Mouse (Mus musculus): ENCODE results near the gene Slc7a11. TPM values are rescaled to one million over a fixed set of nuclear protein-coding genes. Genes with fewer than 3 reads are reported as not detected.

Gene Slc7a11
- polyA plus RNA-seq, 1 experiment from 2014 or later: 2.8 TPM

DNA sequence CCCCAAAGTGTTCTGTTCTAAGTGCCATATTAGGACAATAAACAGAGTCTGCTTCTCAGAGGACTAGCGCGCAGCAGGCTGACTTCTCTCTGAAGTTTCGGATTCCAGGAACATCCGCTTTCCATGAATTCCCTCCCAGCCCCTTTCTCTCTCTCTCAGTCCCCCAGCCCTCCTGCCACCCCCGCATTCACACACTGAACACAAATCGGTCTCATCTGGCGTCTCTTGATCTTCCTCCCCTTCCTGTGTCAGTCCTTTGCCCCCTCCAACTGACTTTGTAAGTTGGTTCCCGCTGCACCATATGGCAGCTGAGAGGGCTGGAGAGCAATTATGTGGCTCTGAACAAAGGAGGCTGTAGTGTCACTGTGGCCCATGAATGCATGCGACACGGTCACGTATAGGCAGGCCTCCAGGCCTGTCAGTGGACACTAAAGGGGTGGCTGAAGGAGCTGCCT is 577.3 kb downstream of the Slc7a11 start:
- Histone ChIP-seq H3K4me2 (ENCODE audit: low read length) (no peak overlapping the region; the same call in 1 of the 2 replicates), H3K27me3 (replicated peaks; ENCODE audit: control insufficient read depth, insufficient read depth, low read length) (no peaks in the 10 kb centered on the region), H3K4me3 (replicated peaks; ENCODE audit: low read length) (no peak overlapping the region), H3K9ac (replicated peaks; ENCODE audit: low read depth, low read length) (no peak overlapping the region), H3K36me3 (ENCODE audit: control insufficient read depth, insufficient read depth) (no peaks in the 10 kb centered on the region), H3K27ac (ENCODE audit: low read length) (no peak overlapping the region), H3K9me3 (ENCODE audit: control insufficient read depth, low read length) (no peaks in the 10 kb centered on the region), H3K4me1 (replicated peaks; ENCODE audit: control insufficient read depth, insufficient read depth, low read length) (peaks cover 15% of the 10 kb centered on the region)
- ATAC-seq: peak; percentile 69
- WGBS: 8% methylated on average over 11 of the region's 11 CpGs

DNA sequence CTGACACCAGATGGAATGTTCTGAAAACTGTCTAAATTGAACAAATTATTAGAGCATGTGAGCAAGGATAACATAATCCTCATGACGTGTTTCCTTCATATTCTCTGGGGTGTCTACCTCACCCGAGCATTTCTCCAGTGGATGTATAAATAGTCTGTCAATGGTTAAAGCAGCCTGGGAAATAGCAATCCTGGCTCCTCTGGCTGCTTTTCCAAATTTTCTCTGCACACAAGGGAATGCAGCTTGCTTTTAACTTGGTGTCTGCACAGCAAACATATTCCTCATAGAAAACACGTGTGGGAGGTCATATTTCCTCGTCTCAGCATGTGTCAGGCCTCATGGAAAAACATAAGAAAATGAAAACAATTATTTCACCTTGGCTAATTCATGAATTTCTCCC is 586.6 kb downstream of the Slc7a11 start:
- H3K36me3 ChIP-seq (ENCODE audit: control insufficient read depth, insufficient read depth): no peaks in the 10 kb centered on the region
- no peaks in the 10 kb centered on the region for H3K4me1 ChIP-seq (replicated peaks; ENCODE audit: control insufficient read depth, insufficient read depth, low read length)
- H3K27ac ChIP-seq (ENCODE audit: low read length): no peak overlapping the region
- H3K4me3 ChIP-seq (replicated peaks; ENCODE audit: low read length): no peak overlapping the region
- no peak overlapping the region for H3K9ac ChIP-seq (replicated peaks; ENCODE audit: low read depth, low read length)
- no peaks in the 10 kb centered on the region for H3K27me3 ChIP-seq (replicated peaks; ENCODE audit: control insufficient read depth, insufficient read depth, low read length)
- ATAC-seq: no peak
- no peaks in the 10 kb centered on the region for H3K9me3 ChIP-seq (ENCODE audit: control insufficient read depth, low read length)
- no peak overlapping the region for H3K4me2 ChIP-seq (ENCODE audit: low read length)
- WGBS: 56% methylated on average over 4 of the region's 4 CpGs

DNA sequence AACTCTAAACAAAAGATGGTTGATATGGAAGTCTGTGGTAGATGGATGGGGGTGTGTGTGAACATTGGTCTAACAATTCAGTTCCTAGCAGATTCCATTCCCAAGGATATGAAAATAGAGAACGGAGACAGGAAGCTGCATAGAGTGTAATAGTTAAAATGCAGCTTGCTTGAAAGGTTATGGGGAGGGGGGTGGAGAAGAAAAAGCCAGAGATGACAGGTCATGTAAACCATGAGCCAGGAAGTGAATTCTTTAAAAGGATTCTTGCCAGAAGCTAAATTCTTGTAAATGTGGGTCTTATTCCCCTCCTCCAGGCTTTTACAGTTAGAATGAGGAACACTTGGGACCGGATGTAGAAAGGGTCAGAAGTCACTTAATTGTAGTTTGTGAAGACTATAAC is 589.1 kb downstream of the Slc7a11 start:
- WGBS: 90% methylated on average over 2 of the region's 2 CpGs
- no peak for ATAC-seq
- H3K9ac ChIP-seq (replicated peaks; ENCODE audit: low read depth, low read length): no peak overlapping the region
- no peak overlapping the region for H3K4me3 ChIP-seq (replicated peaks; ENCODE audit: low read length)
- no peaks in the 10 kb centered on the region for H3K9me3 ChIP-seq (ENCODE audit: control insufficient read depth, low read length)
- H3K4me2 ChIP-seq (ENCODE audit: low read length): no peak overlapping the region
- no peaks in the 10 kb centered on the region for H3K27me3 ChIP-seq (replicated peaks; ENCODE audit: control insufficient read depth, insufficient read depth, low read length)
- H3K36me3 ChIP-seq (ENCODE audit: control insufficient read depth, insufficient read depth): no peaks in the 10 kb centered on the region
- H3K4me1 ChIP-seq (replicated peaks; ENCODE audit: control insufficient read depth, insufficient read depth, low read length): no peaks in the 10 kb centered on the region
- H3K27ac ChIP-seq (ENCODE audit: low read length): no peak overlapping the region

DNA sequence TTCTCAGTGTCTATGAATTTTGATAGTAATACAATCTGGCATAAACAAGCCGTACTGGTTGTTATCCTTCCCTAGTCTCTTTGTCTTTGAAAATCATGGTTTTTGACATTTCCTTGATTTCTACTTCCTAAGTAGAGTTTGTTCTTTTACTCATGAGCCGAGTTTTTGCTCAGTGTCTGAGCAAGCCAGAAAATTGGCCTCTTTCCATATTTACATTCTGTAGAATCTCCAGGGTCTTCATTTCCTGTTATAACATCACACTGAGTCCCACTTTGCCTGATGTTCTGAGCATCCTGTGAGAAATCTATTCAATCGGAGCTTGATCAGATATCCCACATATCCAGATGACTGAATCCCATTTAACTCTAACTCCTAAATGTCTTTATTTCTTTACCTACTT is 600.4 kb downstream of the Slc7a11 start:
- no peaks in the 10 kb centered on the region for H3K9me3 ChIP-seq (ENCODE audit: control insufficient read depth, low read length)
- no peaks in the 10 kb centered on the region for H3K27me3 ChIP-seq (replicated peaks; ENCODE audit: control insufficient read depth, insufficient read depth, low read length)
- WGBS: 74% methylated on average over 3 of the region's 3 CpGs
- H3K4me1 ChIP-seq (replicated peaks; ENCODE audit: control insufficient read depth, insufficient read depth, low read length): no peaks in the 10 kb centered on the region
- no peak for ATAC-seq
- no peak overlapping the region for H3K4me2 ChIP-seq (ENCODE audit: low read length)
- H3K9ac ChIP-seq (replicated peaks; ENCODE audit: low read depth, low read length): no peak overlapping the region
- H3K27ac ChIP-seq (ENCODE audit: low read length): no peak overlapping the region
- H3K36me3 ChIP-seq (ENCODE audit: control insufficient read depth, insufficient read depth): no peaks in the 10 kb centered on the region
- no peak overlapping the region for H3K4me3 ChIP-seq (replicated peaks; ENCODE audit: low read length)

Data from forebrain, embryonic 16.5 days (tissue).